Mouse (Mus musculus): ENCODE measurements around the gene Foxj1.

Gene Foxj1

GRCm38 (mm10) chr11:116335244-116336036 lies at the start of gene Foxj1:
Foxj1 (minus strand) TSS chr11:116335399.
- TF ChIP-seq GATA4 (IDR thresholded peaks at IDR 0.05; ENCODE audit: insufficient replicate concordance, low read length): no peak

- TF ChIP-seq GATA4 (IDR thresholded peaks at IDR 0.05; ENCODE audit: insufficient replicate concordance, low read length): no peak
Measured at GRCm38 (mm10) chr11:116384171-116384570, 49.0 kb upstream of the Foxj1 start.

GRCm38 (mm10) chr11:116380767-116381166 lies 45.6 kb upstream of the Foxj1 start:
- no peak for TF ChIP-seq GATA4 (IDR thresholded peaks at IDR 0.05; ENCODE audit: insufficient replicate concordance, low read length)

GRCm38 (mm10) chr11:116379530-116379929 lies 44.3 kb upstream of the Foxj1 start:
- TF ChIP-seq GATA4 (IDR thresholded peaks at IDR 0.05; ENCODE audit: insufficient replicate concordance, low read length): no peak

- TF ChIP-seq GATA4 (IDR thresholded peaks at IDR 0.05; ENCODE audit: insufficient replicate concordance, low read length): no peak
Measured at GRCm38 (mm10) chr11:116376945-116377661, 41.9 kb upstream of the Foxj1 start.

- no peak for TF ChIP-seq GATA4 (IDR thresholded peaks at IDR 0.05; ENCODE audit: insufficient replicate concordance, low read length)
Measured at GRCm38 (mm10) chr11:116371894-116372450, 36.8 kb upstream of the Foxj1 start.

- TF ChIP-seq GATA4 (IDR thresholded peaks at IDR 0.05; ENCODE audit: insufficient replicate concordance, low read length): no peak
Measured at GRCm38 (mm10) chr11:116369633-116370032, 34.4 kb upstream of the Foxj1 start.

GRCm38 (mm10) chr11:116369051-116369450 lies 33.9 kb upstream of the Foxj1 start:
- TF ChIP-seq GATA4 (IDR thresholded peaks at IDR 0.05; ENCODE audit: insufficient replicate concordance, low read length): no peak

- no peak for TF ChIP-seq GATA4 (IDR thresholded peaks at IDR 0.05; ENCODE audit: insufficient replicate concordance, low read length)
Measured at GRCm38 (mm10) chr11:116368116-116368515, 32.9 kb upstream of the Foxj1 start.

GRCm38 (mm10) chr11:116366647-116367046 lies 31.4 kb upstream of the Foxj1 start:
- no peak for TF ChIP-seq GATA4 (IDR thresholded peaks at IDR 0.05; ENCODE audit: insufficient replicate concordance, low read length)

- no peak for TF ChIP-seq GATA4 (IDR thresholded peaks at IDR 0.05; ENCODE audit: insufficient replicate concordance, low read length)
Measured at GRCm38 (mm10) chr11:116366124-116366523, 30.9 kb upstream of the Foxj1 start.

- no peak for TF ChIP-seq GATA4 (IDR thresholded peaks at IDR 0.05; ENCODE audit: insufficient replicate concordance, low read length)
Measured at GRCm38 (mm10) chr11:116365432-116365831, 30.2 kb upstream of the Foxj1 start.

- TF ChIP-seq GATA4 (IDR thresholded peaks at IDR 0.05; ENCODE audit: insufficient replicate concordance, low read length): no peak
Measured at GRCm38 (mm10) chr11:116362015-116362414, 26.8 kb upstream of the Foxj1 start.

- TF ChIP-seq GATA4 (IDR thresholded peaks at IDR 0.05; ENCODE audit: insufficient replicate concordance, low read length): no peak
Measured at GRCm38 (mm10) chr11:116359652-116360051, 24.5 kb upstream of the Foxj1 start.

GRCm38 (mm10) chr11:116358926-116359637 lies 23.9 kb upstream of the Foxj1 start:
- TF ChIP-seq GATA4 (IDR thresholded peaks at IDR 0.05; ENCODE audit: insufficient replicate concordance, low read length): no peak

Measured in liver, adult (tissue).